Mouse (Mus musculus): ENCODE data around the gene Mob3a.

Mob3a gene

GRCm38 (mm10) chr10:80700038-80700504 is 1.7 kb downstream of the Mob3a start:
- no peak for DNase-seq (ENCODE audit: low spot score in 2 of 2)

DNA sequence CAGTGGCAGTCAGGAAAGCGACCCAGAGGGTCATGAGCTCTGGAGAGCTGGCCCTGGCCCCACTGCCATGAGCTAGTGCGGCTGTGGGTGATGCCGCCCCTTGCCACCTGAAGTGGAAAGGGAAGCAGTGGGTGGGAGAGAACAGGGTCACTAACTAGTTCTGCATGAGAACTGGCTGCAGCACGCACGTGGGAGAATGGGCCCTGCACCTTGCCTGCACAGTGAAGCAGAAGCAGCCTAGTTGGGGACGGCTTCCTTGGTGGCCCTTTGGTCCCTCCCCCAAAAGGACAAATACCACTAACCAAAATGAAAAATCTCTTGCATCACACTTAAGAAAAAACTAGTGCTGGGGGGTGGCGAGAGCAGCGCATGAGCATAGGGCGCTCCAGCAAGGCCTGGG is 3.2 kb downstream of the Mob3a start:
- no peak for DNase-seq (ENCODE audit: low spot score in 2 of 2)

DNA sequence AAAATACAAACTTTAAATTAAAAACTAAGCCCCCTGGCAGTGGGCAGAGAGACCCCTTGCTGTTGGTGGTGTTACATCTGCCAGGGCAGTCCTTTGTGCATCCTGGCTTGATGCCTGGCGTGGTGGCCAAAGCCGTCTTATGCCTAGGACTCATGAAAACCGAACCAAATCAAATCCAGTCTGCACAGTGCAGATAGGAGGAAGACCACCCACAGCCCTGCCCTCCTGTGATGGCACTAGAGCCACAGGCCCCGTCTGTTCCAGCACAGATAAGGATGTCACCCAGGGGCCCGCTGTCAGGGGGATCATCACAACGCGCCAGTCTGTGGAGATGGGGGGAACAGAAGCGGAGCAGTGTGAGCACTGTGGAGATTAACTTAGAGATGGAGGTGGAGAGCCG is 4.0 kb downstream of the Mob3a start:
- no peak for DNase-seq (ENCODE audit: low spot score in 2 of 2)

- DNase-seq (ENCODE audit: low spot score in 2 of 2): no peak
Observed at GRCm38 (mm10) chr10:80697393-80697787, 4.4 kb downstream of the Mob3a start.

DNA sequence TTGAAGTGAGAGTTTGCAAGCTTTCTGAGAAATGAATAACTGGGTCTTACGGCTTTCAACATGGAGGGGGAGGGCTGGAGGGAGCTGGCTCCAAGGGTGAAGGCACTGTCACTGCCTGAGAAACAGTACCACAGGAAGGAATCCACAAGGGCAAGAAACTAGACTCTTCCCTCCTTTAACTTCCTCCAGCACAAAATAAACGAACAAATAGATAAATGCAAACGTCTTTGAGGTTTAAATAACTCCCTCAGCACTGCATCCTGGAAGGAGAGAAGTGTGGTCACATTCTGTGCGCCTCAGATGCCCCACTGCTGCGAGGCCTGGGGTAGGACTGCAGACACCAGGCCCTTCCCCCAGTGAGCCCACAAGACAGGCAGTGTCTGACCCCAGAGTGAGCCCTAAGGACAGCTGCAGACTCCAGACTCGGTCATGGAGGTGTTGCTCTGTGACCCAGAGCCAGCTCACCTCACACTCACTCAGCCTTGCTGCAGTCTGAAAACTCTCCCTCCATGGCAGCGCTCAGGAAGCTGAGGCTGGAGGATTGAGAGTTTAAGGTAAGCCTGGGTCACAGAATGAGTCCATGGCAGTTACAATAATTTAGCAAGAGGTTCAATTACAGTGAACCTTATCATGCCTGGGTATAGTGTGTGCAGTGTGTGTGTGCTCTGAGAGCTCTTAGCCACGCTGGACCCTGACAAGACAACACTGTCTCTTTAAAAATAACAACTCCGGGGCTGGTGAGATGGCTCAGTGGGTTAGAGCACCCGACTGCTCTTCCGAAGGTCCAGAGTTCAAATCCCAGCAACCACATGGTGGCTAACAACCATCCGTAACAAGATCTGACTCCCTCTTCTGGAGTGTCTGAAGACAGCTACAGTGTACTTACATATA is 5.0 kb downstream of the Mob3a start:
- no peak for DNase-seq (ENCODE audit: low spot score in 2 of 2)

- DNase-seq (ENCODE audit: low spot score in 2 of 2): no peak
Observed at GRCm38 (mm10) chr10:80695801-80696501, 5.8 kb downstream of the Mob3a start.

DNA sequence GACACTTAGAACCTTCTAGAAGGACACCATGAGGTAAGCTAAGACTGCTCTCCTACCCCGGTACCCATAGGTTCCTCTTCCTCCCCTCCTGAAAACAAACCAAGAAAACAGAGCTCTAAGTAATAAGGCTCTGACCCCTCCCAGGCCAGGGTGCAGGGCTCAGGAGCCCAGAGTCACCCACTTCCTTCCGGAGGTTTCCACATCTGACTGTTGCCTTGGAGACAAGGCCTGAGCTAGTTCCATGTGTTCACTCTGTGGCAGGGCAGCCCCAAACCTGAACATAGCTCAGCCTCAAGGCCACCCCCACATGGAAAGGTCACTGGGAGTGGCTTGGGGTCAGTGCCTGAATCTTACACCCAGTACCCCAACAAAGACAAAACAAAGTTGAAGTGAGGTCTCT is 6.6 kb downstream of the Mob3a start:
- DNase-seq (ENCODE audit: low spot score in 2 of 2): peak in 1 of 2 experiments; percentile 51

GRCm38 (mm10) chr10:80694159-80694938 is 7.4 kb downstream of the Mob3a start:
- DNase-seq (ENCODE audit: low spot score in 2 of 2): no peak

GRCm38 (mm10) chr10:80693401-80694045 is 8.3 kb downstream of the Mob3a start:
- DNase-seq (ENCODE audit: low spot score in 2 of 2): no peak

DNA sequence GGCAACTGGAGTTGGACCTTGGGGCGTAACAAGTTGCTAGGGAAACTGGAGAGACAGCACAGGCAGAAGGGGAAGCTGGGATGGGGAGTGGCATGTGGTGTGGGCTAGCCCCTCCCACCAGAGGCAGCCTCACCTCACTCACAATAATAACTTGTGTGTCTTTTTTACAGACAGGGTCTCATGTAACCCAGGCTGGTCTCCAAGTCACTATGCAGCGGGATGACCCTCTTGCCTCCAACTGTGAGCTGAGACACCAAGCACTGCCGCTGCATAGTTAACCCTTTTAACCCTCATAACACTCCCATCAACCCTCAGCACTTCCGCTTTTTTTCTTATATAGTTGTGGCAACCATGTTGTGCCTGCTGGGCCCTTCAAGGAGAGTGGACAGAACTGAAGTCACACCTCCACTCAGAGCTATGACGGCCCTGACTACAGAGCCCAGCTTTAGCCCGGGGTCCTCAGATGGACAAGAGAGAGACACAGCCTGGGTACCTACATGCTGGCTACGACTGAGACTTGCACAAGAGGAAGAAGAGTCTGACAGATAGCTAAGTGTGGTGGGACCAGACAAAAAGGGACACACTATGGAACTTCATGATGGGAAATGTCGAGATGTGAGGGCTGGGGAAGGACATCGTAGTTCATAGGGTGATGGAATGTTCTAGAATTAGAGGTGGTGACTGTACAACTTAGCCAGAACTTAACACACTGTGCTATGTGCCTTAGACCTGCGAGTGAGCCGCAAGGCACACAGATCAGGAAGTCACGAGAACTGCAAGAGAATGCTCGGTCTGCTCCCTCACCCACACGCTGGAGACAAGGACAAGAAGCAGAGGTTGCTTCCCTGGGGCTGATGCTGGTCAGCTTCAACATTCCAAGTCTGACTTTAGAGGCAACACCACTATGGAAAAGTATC is 9.3 kb downstream of the Mob3a start:
- DNase-seq (ENCODE audit: low spot score in 2 of 2): no peak

- peak in 1 of 2 experiments; percentile 73 for DNase-seq (ENCODE audit: low spot score in 2 of 2)
Observed at GRCm38 (mm10) chr10:80687850-80688249, 13.9 kb downstream of the Mob3a start.

GRCm38 (mm10) chr10:80686617-80687016 is 15.2 kb downstream of the Mob3a start:
- no peak for DNase-seq (ENCODE audit: low spot score in 2 of 2)

GRCm38 (mm10) chr10:80684984-80685383 is 16.8 kb downstream of the Mob3a start:
- no peak for DNase-seq (ENCODE audit: low spot score in 2 of 2)

DNA sequence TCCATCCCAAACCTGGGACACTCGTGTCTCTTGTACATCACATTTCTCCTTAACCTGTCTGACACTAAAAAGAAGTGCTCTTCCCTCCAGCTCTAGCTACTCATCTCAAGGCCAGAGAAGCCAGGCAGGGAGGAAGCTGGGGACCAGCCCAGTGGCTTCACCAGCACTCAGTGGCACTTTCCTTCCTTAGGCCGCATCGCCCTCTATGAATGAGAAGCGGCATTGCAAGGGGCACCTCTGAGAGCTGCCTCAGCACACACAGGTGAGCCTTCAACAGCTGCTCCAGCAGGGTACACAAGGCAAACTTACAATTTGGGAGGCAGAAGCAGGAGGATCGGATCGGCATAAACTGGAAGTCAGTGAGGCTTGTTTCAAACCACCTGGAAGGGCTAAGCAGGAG is 17.6 kb downstream of the Mob3a start:
- no peak for DNase-seq (ENCODE audit: low spot score in 2 of 2)

GRCm38 (mm10) chr10:80683647-80684046 is 18.1 kb downstream of the Mob3a start:
- DNase-seq (ENCODE audit: low spot score in 2 of 2): no peak

DNA sequence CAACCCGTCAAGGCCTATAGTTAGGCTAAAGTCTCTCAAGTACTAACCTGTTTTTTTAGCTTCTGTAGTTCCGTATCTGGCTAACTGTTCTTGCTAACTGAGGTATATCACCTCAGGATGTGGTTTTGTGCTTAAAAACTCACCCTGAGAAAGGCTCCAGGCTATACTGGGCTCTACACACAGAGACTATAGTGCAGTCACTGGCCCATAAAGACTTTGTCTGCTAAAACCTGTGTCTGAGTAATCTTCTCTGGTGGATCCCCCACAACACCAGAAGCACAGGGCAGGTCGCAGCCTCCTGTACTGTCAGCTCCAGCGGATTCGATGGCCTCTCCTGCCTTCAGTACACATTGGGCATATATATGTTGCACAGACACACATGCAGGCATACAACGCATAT is 19.8 kb downstream of the Mob3a start:
- DNase-seq (ENCODE audit: low spot score in 2 of 2): no peak

DNA sequence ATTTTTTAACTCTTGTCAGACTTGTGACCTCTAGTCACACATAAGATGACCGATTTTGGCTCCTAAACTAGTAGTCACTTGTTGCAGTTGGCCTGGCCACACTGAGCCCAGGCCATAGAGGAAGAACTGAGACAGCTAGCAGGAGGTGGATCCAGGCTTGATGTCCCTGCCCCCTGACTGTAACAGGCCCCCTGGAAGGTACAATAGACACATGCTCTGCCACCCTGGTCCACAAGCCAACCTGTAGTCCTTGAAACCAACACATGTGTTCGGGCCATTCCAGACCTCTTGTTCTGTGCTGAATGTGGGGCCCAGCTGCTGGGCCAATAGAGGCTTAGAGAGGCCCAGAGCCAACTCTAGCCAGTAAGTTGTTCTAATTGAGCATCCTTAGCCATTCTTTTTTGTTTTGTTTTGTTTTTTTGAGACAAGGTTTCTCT is 21.5 kb downstream of the Mob3a start:
- DNase-seq (ENCODE audit: low spot score in 2 of 2): no peak

- no peak for DNase-seq (ENCODE audit: low spot score in 2 of 2)
Observed at GRCm38 (mm10) chr10:80679556-80680259, 22.1 kb downstream of the Mob3a start.

GRCm38 (mm10) chr10:80678601-80679377 is 23.0 kb downstream of the Mob3a start:
- DNase-seq (ENCODE audit: low spot score in 2 of 2): no peak
